8 mouse cellular contexts compared by ENCODE assay signal in genomic region chr10:60003213-60003752, GRCm38 (mm10). TPM values are rescaled to one million over a fixed set of nuclear protein-coding genes. Genes with fewer than 3 reads are reported as not detected.
DNase-seq lines count a peak whose midpoint lies in the region; TF ChIP-seq lines count a peak whose summit lies in the region.

No protein-coding gene starts in this region.

- H3K36me3 ChIP-seq in heart, embryonic 10.5 days, result peaks cover 21% of the 10 kb centered on the region
- peaks cover 0 to 24% of the 10 kb centered on the region in 2 experiments; a peak in 2 of 4 replicates for H3K36me3 ChIP-seq in MEL (ENCODE audit: control insufficient read depth in 1 of 2, insufficient read depth in 2 of 2, low read length in 2 of 2)
- peaks cover 34% of the 10 kb centered on the region for H3K36me3 ChIP-seq in megakaryocyte, embryonic 14.5 days (replicated peaks; ENCODE audit: low read length)

- TF ChIP-seq EP300 in MEL (IDR thresholded peaks at IDR 0.05; ENCODE audit: low read depth in 1 of 2, low read length in 2 of 2), result peak in 1 of 2 experiments; percentile 3; a peak in 2 of 4 replicates

- peaks cover 12% of the 10 kb centered on the region for H3K4me1 ChIP-seq in heart, embryonic 10.5 days
- H3K4me1 ChIP-seq in MEL (ENCODE audit: control insufficient read depth in 1 of 2, insufficient read depth in 2 of 2, low read length in 2 of 2), result peaks cover 7 to 16% of the 10 kb centered on the region in 2 experiments
- peaks cover 62% of the 10 kb centered on the region for H3K4me1 ChIP-seq in megakaryocyte, embryonic 14.5 days

- peak overlapping the region; percentile 98 for H3K27ac ChIP-seq in heart, embryonic 10.5 days
- peak overlapping the region; percentile 93 for H3K27ac ChIP-seq in MEL (ENCODE audit: control insufficient read depth, low read depth, low read length)

- DNase-seq in heart, embryonic 10.5 days (ENCODE audit: low spot score), result no peak
- DNase-seq in heart, postnatal 14 days, result no peak
- DNase-seq in MEL (ENCODE audit: low read depth, low spot score), result no peak
- peak; percentile 52 for DNase-seq in gonadal fat pad, adult 2 months (ENCODE audit: low read depth)
- DNase-seq in adrenal gland, adult 8-10 months, result no peak
- DNase-seq in ovary, postnatal 14 days (ENCODE audit: low spot score), result no peak
- DNase-seq in Muller cell, postnatal 12 days (ENCODE audit: inconsistent ontology term), result no peak

- peaks cover 16% of the 10 kb centered on the region for H3K79me2 ChIP-seq in MEL (ENCODE audit: control insufficient read depth, insufficient read depth, low read length, poor library complexity)

- no peaks in the 10 kb centered on the region for H3K9me3 ChIP-seq in heart, embryonic 10.5 days
- H3K9me3 ChIP-seq in MEL (replicated peaks; ENCODE audit: insufficient read depth, low read length), result no peaks in the 10 kb centered on the region
- no peaks in the 10 kb centered on the region for H3K9me3 ChIP-seq in megakaryocyte, embryonic 14.5 days

- no peak for TF ChIP-seq CTCF in MEL (IDR thresholded peaks at IDR 0.05 in 2 of 3, conservative IDR thresholded peaks at IDR 0.05 in 1 of 3; ENCODE audit: control insufficient read depth in 1 of 3, insufficient read depth in 1 of 3, low read depth in 2 of 3, low read length in 3 of 3, poor library complexity in 1 of 3, severe bottlenecking in 1 of 3)

- peak overlapping the region; percentile 80 for H3K4me3 ChIP-seq in heart, embryonic 10.5 days
- peak overlapping the region; percentile 68 to 73 for H3K4me3 ChIP-seq in MEL (ENCODE audit: control insufficient read depth in 1 of 2, insufficient read depth in 1 of 2, low read depth in 2 of 2, low read length in 2 of 2)
- H3K4me3 ChIP-seq in megakaryocyte, embryonic 14.5 days (replicated peaks), result peak overlapping the region; percentile 98

- intact Hi-C loops in heart, postnatal 14 days (cut with DNase I), result loop anchor here (1.0 to 5.0 kb wide), 3 partner anchors 52 to 110 kb away; partner anchors contain the start of gene Ddit4

- no peaks in the 10 kb centered on the region for H3K27me3 ChIP-seq in heart, embryonic 10.5 days (ENCODE audit: insufficient read depth, poor library complexity, severe bottlenecking)
- no peaks in the 10 kb centered on the region for H3K27me3 ChIP-seq in MEL (ENCODE audit: control insufficient read depth in 1 of 2, insufficient read depth in 2 of 2, low read length in 2 of 2)
- no peaks in the 10 kb centered on the region for H3K27me3 ChIP-seq in megakaryocyte, embryonic 14.5 days (replicated peaks)

- TF ChIP-seq POLR2A in MEL (IDR thresholded peaks at IDR 0.05; ENCODE audit: control insufficient read depth in 1 of 2, insufficient read depth in 1 of 2, low read depth in 1 of 2, low read length in 2 of 2, poor library complexity in 1 of 2), result peak; percentile 37 to 49

- peak overlapping the region; percentile 72 for H3K9ac ChIP-seq in MEL (ENCODE audit: control insufficient read depth, low read depth, low read length, poor library complexity, severe bottlenecking)

- WGBS in heart, embryonic 10.5 days, result under 1% methylated on average over 21 of the region's 21 CpGs

- no peak for TF ChIP-seq RAD21 in MEL (IDR thresholded peaks at IDR 0.05; ENCODE audit: low read depth, low read length)

TF ChIP-seq in MEL, 35 proteins besides CTCF, POLR2A, EP300 and RAD21:
- peak; percentile 49 for TF ChIP-seq MAX (IDR thresholded peaks at IDR 0.05; ENCODE audit: low read length)
- TF ChIP-seq UBTF (IDR thresholded peaks at IDR 0.05; ENCODE audit: borderline replicate concordance, insufficient read depth, low read depth, low read length), result no peak
- peak; percentile 70 for TF ChIP-seq NELFE (IDR thresholded peaks at IDR 0.05; ENCODE audit: low read depth, low read length)
- TF ChIP-seq JUND (IDR thresholded peaks at IDR 0.05; ENCODE audit: low read depth, low read length), result no peak
- peak; percentile 13; the same call in 1 of the 2 replicates for TF ChIP-seq MAZ (IDR thresholded peaks at IDR 0.05; ENCODE audit: low read depth, low read length)
- peak; percentile 23; the same call in 1 of the 2 replicates for TF ChIP-seq POLR2AphosphoS5 (IDR thresholded peaks at IDR 0.05; ENCODE audit: borderline replicate concordance, low read depth, low read length)
- no peak; the same call in 1 of the 2 replicates for TF ChIP-seq ETS1 (IDR thresholded peaks at IDR 0.05; ENCODE audit: low read depth, low read length)
- no peak for TF ChIP-seq TAL1 (IDR thresholded peaks at IDR 0.05; ENCODE audit: low read length)
- TF ChIP-seq TCF12 (IDR thresholded peaks at IDR 0.05; ENCODE audit: low read depth, low read length), result peak; percentile 50; the same call in 1 of the 2 replicates
- peak; percentile 75 for TF ChIP-seq TBP (IDR thresholded peaks at IDR 0.05; ENCODE audit: low read depth, low read length)
- no peak for TF ChIP-seq SMC3 (IDR thresholded peaks at IDR 0.05; ENCODE audit: low read depth, low read length)
- peak; percentile 84 for TF ChIP-seq MXI1 (IDR thresholded peaks at IDR 0.05; ENCODE audit: low read depth, low read length)
- TF ChIP-seq E2F4 (IDR thresholded peaks at IDR 0.05; ENCODE audit: borderline replicate concordance, low read depth, low read length), result no peak
- TF ChIP-seq USF2 (IDR thresholded peaks at IDR 0.05; ENCODE audit: borderline replicate concordance in 1 of 2, insufficient read depth in 1 of 2, low read depth in 1 of 2, low read length in 2 of 2), result no peak
- TF ChIP-seq POLR2AphosphoS2 (IDR thresholded peaks at IDR 0.05; ENCODE audit: low read length), result peak; percentile 88
- TF ChIP-seq SIN3A (IDR thresholded peaks at IDR 0.05; ENCODE audit: low read length), result peak; percentile 60
- TF ChIP-seq MYB (IDR thresholded peaks at IDR 0.05; ENCODE audit: low read depth, low read length), result no peak
- peak; percentile 22; the same call in 1 of the 2 replicates for TF ChIP-seq ZMIZ1 (IDR thresholded peaks at IDR 0.05; ENCODE audit: low read depth, low read length)
- peak; percentile 85 for TF ChIP-seq CHD1 (IDR thresholded peaks at IDR 0.05; ENCODE audit: low read depth, low read length)
- no peak for TF ChIP-seq GABPA (IDR thresholded peaks at IDR 0.05; ENCODE audit: low read depth, low read length)
TF ChIP-seq in MEL: peak in this region for 11.

RNA-seq across cellular contexts. Expression of gene Anapc16, which starts 0.3 kb away (rescaled TPM):
- polyA plus RNA-seq in heart, embryonic 10.5 days (2016; fragmentation: Nextera tagmentation; extraction: Ambion mirVana), result 93.3 and 94.6 TPM in 2 replicates
- 10 to 100 TPM; 64.8 to 70.1 TPM for total RNA-seq in heart, postnatal 14 days (2021)
- total RNA-seq in MEL (2012; rRNA removed), result 61.5 and 73.0 TPM in 2 replicates
- 10 to 100 TPM in 1 of 2 experiments, not detected in 1; 53.7 TPM for polyA plus RNA-seq in MEL (2012; ENCODE audit: insufficient read depth in 1 of 2, insufficient read length in 2 of 2, low read depth in 1 of 2, low replicate concordance in 2 of 2, missing spikeins in 1 of 2)
- polyA plus RNA-seq in gonadal fat pad, adult 2 months (2012; rRNA removed), result 67.6 and 96.9 TPM in 2 replicates
- polyA plus RNA-seq in megakaryocyte, embryonic 14.5 days (2012; ENCODE audit: insufficient read depth, low replicate concordance), result 73.7 and 169 TPM in 2 replicates
- total RNA-seq in adrenal gland, adult 8-10 months (2022), result 10 to 100 TPM; 73.6 to 95.8 (median 81.1) TPM

RNA-seq across cellular contexts. Expression of gene Ascc1, which starts 0.7 kb away (rescaled TPM):
- polyA plus RNA-seq in heart, embryonic 10.5 days (2016; fragmentation: Nextera tagmentation; extraction: Ambion mirVana), result 33.0 and 36.2 TPM in 2 replicates
- total RNA-seq in heart, postnatal 14 days (2021), result 10 to 100 TPM; 19.1 to 21.7 TPM
- 17.0 and 17.1 TPM in 2 replicates for total RNA-seq in MEL (2012; rRNA removed)
- polyA plus RNA-seq in MEL (2012; ENCODE audit: insufficient read depth in 1 of 2, insufficient read length in 2 of 2, low read depth in 1 of 2, low replicate concordance in 2 of 2, missing spikeins in 1 of 2), result 10 to 100 TPM in 1 of 2 experiments, not detected in 1; 37.9 TPM
- 31.5 and 36.3 TPM in 2 replicates for polyA plus RNA-seq in gonadal fat pad, adult 2 months (2012; rRNA removed)
- 126 and 233 TPM in 2 replicates for polyA plus RNA-seq in megakaryocyte, embryonic 14.5 days (2012; ENCODE audit: insufficient read depth, low replicate concordance)
- 10 to 100 TPM; 32.6 to 37.8 (median 35.5) TPM for total RNA-seq in adrenal gland, adult 8-10 months (2022)

RNA-seq across cellular contexts. Expression of gene Ddit4, which starts 51.6 kb away (rescaled TPM):
- polyA plus RNA-seq in heart, embryonic 10.5 days (2016; fragmentation: Nextera tagmentation; extraction: Ambion mirVana), result 17.6 and 32.8 TPM in 2 replicates
- 100 to 1,000 TPM; 188 to 191 TPM for total RNA-seq in heart, postnatal 14 days (2021)
- total RNA-seq in MEL (2012; rRNA removed), result 2.6 and 40.6 TPM in 2 replicates
- 10 to 100 TPM in 1 of 2 experiments, not detected in 1; 11.6 TPM for polyA plus RNA-seq in MEL (2012; ENCODE audit: insufficient read depth in 1 of 2, insufficient read length in 2 of 2, low read depth in 1 of 2, low replicate concordance in 2 of 2, missing spikeins in 1 of 2)
- 94.7 and 116 TPM in 2 replicates for polyA plus RNA-seq in gonadal fat pad, adult 2 months (2012; rRNA removed)
- 33.2 and 44.6 TPM in 2 replicates for polyA plus RNA-seq in megakaryocyte, embryonic 14.5 days (2012; ENCODE audit: insufficient read depth, low replicate concordance)
- total RNA-seq in adrenal gland, adult 8-10 months (2022), result 10 to 100 TPM; 27.9 to 91.5 (median 34.7) TPM
